Mouse (Mus musculus): ENCODE results near the gene Clybl.

Clybl gene

DNA sequence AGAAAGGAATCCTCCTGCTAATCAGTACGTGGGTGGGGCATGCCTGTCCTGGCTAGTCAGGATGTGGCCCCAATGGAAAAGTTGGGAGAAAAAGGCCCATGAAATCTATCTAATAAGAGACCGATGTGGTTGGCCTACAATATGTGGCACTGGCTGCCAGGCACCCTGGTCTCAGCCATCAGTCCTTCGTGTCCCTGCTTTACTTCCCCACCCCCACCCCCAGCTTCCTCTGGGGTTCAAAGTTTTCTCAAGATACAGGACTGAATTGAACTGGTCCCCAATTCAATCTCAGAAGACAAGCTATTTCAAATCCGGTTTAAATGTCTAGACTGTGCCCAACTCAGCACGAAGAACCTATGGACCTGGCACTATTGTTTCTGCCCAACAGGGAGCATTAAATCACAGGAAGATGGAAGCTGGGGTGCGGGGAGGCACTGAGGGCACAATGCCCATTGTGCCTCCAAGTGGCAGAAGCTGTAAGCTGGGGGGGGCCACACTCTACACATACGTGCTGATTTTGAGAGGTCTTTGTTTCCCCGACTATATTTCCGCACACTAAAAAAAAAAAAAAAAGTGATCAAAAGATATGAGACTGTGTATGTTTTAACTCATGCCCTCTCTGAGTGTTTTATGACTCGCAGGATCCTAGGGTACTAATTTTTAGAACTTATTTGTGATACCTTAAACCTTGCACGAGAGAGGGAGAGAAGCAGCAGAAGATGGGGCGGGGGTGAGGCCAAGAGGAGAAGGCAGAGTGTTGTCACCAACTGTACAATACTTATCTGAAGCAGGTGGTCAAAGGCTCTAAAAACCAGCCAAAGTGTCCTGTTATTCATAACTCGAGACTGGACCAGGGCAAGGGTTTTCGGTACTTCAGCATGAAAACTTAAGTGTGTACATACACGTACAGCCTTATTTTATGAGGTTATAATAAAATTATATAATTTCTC, 199.7 kb downstream of the Clybl start:
- intact Hi-C loops (cut with DNase I), result no loop called here

DNA sequence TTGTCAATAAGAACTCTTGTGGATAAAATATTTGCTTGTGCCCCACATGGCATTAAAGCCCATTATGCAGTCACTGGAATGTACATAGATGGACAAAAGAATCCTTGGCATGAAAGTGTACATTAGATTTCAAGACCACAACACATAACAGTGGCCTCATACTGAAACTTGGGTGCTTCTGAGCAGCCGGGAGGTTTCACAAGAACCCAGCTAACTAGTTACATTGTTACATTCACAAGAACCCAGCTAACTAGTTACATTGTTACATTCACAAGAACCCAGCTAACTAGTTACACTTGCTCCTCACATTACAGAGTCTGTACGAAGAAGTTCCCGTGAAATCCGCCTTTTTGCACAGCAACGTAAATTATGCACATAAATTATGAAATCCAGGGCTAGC, 200.8 kb downstream of the Clybl start:
- intact Hi-C loops (cut with DNase I), result no loop called here

DNA sequence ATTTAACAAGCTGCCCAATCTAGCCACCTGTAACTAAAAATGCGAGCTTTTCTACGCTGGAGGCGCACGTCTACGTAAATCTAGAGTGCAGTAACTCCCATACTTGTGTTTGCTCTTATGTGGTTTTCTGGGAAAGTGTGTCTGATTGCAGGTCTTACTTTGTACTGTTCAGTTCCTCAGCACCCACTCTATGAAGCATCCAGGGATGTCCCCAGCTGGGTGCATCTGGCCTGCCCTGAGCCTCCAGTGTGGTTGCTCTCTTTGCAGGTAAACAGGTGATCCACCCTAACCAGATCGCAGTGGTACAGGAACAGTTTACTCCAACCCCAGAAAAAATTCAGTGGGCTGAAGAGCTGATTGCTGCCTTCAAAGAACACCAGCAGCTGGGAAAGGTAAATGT, 202.4 kb downstream of the Clybl start:
- intact Hi-C loops (cut with DNase I), result no loop called here

DNA sequence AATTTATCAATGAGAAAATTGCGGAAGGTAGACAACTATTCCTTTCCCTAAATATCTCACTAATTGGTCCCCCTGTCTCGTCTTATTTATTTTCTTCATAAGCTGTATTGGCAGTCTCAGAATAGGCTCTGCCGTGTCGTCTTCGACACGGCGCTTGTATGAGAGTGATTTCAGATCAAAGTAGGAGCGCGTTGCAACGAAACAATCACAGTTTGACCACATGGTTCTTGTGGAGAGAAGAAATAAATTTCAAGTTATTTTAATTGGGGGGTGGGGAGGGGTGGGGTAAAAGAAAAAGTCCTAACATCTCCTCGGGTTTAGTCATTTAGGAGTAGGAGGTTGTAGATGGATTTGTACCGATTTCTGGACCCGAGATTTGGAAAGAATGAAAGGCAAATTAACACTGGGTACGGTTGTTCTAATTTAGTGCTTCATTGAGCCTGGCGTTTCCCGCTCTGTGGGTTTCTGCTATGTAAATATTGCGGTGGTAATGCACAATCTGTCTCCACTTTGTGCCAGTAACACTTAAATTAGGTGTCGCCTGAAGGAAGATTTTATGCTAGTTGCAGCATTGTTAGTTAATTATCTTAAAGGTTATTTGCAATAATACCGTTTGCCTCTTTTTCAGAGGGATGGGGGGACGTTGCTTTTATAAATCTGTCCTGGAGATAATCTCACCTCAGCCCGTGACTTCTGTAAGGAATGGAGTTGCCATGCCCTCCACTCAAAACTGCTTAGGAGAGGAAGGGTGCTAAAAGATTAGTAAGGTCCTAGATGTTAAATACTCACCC, 203.1 kb downstream of the Clybl start:
- intact Hi-C loops (cut with DNase I), result no loop called here

DNA sequence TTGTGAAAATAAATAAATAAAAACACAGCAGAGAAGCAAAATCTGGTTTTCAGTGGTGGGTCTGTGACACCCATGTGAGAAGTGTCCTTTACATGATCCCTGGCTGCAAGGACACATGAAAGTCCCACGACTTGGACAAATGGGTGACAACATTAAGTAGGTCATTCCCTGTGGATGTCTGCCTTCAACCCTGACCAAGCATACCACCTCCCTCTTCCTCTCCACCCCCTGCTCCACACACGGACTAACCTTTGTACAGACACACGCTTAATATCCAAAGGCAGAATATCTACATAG, 203.7 kb downstream of the Clybl start:
- intact Hi-C loops (cut with DNase I), result no loop called here

DNA sequence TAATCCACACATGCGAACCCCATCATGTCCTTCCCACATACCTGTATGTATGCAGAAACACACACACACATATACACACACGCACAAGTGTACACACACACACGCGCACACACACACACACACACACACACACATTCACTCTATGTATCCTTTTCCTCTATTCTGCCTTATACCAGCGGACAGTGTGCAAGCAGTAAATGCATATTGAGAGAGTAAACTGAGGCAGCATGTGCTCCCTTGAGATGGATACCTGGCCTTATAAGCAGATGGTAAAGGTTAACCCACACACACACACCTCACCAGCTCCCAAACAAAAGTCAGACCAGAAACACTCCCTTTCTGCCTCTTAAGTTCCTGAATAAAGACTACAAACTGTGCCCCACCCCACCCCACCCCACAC, 204.3 kb downstream of the Clybl start:
- intact Hi-C loops (cut with DNase I), result no loop called here

DNA sequence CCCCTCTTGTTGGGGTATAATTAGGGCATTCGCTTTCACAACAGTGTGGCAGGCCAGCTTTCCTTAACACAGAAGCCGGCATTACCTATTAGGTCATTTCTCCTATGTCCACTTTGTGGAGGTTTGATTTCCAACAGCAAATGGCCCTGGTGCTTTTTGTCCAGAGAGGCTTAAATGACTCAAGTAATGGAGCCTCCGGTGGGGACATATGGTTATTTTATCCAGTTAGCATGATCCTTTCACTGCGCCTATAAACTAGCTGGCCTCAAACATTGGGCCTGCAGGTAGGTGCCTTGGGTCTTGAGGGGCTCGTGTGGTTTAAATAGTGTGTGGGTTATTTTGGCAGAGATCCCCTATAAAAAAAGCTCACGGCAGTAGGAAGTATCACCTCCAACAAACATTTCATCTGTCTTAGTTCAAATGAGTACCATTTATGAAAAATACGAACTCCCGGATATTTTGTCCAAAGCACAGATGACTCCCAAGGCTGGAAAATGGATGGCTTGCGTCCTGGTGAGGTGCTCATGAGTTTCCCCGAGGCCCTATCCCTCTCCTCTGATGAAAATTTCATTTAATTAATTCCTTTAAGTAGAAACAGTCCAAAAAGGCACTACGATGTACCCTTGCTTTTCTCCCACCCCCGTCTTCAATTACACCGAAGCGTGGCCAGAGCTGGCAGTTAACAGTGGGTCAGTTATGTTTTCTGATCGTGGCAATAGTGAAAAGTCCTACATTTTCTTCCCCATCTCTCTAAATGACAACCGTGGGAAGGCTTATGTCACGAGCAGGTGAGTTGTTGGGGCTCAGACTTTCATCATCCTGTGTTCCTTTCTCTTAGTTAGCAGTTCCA, 205.0 kb downstream of the Clybl start:
- intact Hi-C loops (cut with DNase I), result no loop called here

DNA sequence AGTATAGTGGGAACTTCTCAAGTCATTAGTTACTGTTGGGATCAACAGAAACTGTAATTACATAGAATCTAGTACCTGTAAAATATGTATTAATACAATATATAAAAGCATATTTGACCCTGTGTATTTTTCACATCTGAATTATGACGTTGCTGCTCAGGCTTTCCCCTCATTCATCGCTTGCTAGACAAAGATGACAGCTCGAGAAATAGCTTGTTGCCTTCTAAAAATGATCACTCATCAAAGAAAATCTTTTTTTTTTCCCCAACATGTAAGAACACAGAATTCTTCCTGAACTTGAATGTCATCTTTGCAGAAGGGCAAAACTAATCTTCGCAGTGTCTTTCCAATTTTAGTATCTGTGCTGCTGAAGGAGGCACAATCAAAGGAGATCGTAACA, 206.3 kb downstream of the Clybl start:
- intact Hi-C loops (cut with DNase I), result no loop called here

DNA sequence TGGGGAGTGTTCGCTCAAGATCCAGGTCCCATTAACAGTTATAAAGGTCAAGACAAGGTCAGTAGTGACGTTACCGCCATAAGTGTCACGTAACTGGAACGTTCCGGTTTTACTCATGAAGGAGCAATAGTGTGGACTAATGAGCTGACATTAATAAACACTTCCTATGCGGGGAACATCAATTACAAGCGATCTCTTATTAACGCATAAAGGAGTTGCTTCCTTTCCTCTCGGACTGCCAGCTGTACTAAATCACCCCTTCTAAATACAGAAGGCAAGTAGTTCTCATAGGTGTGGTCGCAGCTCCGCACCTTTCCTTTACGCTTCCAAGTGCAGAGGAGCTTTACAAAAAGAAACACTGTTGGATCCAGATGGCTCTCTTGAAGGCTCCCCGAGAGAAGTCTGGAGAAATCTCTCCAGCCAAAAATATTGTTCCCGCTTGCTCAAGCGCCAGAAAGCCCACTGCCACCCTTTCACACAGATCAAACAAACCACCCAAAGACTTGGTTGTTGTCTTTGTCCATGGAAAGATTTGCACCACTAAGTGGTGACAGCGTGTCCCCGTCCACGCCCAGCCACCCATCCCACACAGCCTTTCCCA, 207.0 kb downstream of the Clybl start:
- intact Hi-C loops (cut with DNase I), result no loop called here

DNA sequence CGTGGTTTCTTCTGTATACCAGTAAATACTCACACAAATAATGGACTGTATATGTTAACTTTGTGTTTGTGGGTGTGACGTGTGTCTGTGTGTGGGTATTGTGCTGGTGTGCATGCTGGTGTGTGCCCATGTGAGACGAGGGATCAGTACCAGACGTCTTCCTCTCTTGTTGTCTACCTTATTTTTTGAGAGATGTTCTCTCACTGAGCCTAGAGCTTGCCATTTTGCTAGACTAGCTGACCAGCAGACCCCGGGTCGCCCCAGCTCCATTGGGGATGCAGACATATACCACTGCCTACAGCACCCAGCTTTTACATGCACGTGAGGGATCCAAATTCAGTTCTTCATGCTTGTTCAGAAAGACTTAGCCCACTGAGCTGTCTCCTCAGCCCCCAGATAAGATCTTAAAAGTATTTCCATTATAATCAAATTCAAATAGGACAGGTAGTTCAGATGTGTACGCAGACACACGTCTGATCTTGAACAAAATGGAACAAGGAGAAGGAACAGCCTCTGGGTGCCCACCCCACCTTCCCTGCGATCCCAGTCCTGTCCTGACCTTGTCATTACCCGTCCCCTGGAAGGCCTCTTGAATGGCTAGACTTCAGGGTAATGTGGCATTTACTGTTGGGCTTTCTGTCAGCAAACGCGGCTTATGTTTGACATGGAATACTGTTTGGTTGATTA, 208.3 kb downstream of the Clybl start:
- intact Hi-C loops (cut with DNase I), result no loop called here

DNA sequence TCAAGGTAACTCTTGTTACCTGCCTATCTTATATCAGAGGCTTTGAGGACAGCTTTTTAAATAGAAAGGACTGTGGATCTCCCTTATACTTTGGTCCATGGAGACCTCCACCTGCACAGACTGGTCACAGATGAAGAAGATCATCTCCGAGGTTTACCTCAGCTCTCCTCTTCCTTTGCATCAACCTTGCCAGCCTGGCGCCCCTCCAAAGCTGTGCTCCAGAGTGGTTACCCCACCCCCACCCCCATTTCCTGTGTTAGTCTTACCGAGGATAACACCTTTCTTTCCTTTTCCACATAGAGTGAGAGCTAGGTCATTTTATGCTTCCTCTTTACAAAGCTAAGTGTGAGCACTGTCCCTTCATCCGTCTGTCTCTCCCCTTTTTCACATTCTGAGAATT, 209.4 kb downstream of the Clybl start:
- intact Hi-C loops (cut with DNase I), result no loop called here

DNA sequence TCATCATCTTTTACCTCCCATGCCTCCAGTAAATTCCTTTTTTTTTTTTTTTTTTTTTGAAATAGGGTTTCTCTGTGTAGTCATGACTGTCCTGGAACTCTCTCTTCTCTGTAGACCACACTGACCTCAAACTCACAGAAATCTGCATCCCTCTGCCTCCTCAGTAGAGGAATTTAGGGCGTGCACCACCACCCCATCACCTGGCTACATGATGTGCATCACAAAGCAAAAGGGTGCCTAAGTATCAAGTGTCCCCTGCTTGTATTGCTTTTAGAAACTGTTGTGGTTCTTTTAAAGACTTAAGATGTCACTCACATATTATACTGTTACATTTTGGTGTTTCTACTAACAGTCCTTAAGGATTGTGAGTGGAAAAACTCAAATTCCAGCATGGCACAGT, 211.6 kb downstream of the Clybl start:
- intact Hi-C loops (cut with DNase I), result no loop called here

DNA sequence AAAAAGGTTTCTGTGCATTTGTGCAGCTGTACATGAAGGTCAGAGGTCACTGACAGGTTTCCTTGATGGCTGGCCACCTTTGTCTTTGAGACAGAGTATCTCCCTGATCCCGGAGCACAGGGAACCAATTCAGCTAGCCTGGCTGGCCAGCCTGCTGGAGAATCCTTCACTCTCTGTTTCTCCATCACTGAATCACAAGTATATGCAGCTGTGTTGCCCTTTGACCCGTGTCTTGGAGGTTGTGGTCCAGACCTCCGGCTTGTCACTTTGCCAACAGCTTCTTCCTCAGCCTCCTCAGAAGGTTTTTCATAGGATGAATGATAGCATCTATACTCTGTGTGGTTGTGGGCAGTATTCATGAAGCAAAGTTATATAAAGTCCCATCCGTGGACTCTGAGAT, 217.2 kb downstream of the Clybl start:
- intact Hi-C loops (cut with DNase I), result no loop called here

DNA sequence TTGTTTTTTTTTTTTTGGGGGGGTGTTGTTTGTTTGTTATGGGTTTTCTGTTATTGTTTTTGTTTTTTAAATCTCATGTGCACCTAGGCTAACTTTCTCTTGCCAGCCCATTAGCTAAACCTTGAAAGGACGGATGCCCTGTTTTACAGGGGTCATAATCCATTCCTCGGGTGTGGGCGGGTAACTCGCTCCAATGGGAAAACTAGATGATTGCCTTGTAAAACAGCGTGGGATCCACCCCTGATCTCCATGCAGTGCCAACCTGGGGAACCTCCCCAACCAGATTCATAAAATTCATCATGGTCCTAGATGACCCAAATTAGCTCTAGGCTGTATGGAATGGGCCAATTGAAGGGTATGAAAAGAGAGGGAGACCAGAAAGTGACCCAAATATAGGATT, 218.4 kb downstream of the Clybl start:
- intact Hi-C loops (cut with DNase I), result no loop called here

DNA sequence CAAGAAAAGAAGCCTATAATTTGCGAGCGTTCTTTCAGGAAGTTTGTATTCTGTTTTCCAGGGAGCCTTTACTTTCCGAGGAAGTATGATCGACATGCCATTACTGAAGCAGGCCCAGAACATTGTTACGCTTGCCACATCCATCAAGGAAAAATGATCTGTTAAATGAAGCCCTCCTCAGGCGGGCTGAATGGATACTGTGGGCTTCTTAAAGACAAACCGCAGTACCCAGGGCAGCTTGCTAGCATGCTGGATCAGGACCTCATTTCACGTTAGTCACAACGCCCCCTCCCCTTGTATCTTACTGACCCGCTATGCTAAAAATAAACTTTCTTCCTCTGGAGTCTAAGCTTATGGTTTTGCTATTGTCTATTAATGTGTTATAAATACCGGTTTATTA, 220.4 kb downstream of the Clybl start:
- intact Hi-C loops (cut with DNase I), result no loop called here

DNA sequence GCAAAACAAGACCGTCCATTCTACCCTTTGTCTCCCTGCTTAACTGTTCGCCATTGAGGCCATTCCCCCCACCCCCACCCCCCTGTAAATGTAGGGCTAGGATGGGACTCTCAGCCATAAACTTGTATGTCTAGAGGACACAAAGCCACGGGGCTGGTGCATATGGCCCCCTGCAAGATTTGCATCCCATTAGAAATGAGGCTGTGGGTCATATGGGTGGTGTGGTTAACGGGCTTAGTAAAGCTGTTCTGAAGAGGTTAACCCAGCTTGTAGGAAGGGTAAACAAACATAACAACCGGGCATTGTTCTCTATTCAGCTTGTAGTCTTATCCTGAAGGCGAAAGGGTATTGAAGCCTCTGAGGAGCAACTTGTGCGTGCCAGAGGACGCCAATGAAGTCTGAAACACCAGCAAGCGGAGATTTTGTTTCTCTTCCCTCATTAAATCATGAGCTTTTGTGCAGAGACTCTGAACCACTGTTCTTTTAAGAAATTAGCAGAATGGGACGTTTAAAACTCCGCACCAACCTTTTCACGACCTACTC, 221.3 kb downstream of the Clybl start:
- intact Hi-C loops (cut with DNase I), result no loop called here

DNA sequence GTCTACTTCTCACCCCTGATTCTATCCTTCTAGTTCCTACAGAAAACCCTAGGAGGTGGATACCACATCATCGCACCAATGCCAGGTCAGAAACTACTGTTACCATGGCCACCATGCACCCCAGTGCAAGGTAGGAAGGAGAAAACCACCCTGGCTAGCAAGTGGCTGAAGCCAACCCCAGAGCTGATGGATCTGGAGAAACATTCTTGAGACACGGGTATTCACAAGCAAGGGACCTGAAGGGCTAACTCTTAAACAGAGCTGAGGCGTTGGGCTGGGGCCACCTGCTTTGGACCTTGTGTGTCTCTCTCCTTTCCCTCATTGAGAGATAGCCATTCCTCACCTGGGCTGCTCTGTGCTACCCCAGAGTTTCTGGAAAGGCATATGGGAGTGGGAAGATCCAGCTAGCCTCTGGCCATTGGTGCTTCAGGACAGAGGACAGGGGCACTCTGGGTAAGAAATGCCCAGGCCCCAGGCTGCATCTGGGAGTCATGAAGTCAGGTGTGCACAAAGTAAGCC, 222.0 kb downstream of the Clybl start:
- intact Hi-C loops (cut with DNase I), result no loop called here

DNA sequence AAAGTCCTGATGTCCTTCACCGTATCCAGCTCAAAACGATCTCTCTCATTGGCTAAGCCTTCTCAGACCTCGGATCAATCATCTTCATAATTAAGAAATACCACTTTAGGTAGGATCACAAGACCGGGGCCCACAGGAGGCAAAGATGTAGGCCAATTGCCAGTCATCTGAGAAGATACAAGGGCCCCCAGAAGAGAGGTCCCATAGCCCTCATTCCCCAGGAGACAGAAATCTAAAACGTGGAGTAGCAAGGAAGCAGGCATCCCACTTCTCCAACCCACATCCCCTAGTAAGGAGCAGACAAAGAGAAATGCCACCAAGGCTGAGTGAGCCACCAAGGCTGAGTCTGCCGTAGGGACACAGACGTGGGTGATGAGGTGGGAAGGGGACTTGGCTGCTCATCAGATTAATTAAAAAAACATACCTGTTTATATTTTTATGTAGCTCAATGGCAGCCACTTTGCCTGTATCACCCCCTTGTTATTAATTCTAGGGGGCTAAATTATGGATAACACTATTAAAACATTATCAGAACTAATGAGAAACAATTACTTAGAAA, 223.2 kb downstream of the Clybl start:
- intact Hi-C loops (cut with DNase I), result no loop called here

DNA sequence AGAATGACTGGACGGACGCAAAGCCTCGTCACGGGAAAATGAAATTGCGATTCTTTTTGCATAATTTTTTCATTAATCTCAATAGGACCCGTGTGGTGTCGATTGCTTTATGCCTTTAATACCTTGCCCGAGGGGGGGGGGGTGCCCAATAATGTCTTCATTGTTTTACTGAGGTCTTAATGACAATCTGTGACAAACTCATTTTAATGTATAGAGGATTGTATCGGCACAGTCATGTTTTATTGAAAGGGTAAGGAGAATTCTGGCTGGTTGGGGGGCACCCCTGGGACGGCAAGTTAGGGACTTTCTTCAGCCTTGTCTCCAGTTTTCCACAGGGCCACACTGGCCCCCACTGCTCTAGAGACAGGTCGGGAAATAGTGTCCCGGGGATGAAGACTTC, 223.7 kb downstream of the Clybl start:
- intact Hi-C loops (cut with DNase I), result no loop called here
